Mouse (Mus musculus) megakaryocyte-erythroid progenitor cell, adult 5-6 weeks (primary cell): Measurements from ENCODE around the gene Slco4a1. TPM values are rescaled to one million over a fixed set of nuclear protein-coding genes. Genes with fewer than 3 reads are reported as not detected.
A peak's percentile ranks its signal among the peaks of the same experiment; 100 is the strongest.

Source experiments
- ATAC-seq: replicated peaks from 2 replicates; pipeline ENCODE4 v1.8.0; 2016; ENCODE audit warnings: mild to moderate bottlenecking, inconsistent platforms; ENCODE audit not compliant: severe bottlenecking, poor library complexity, low FRiP score, low TSS enrichment
- total RNA-seq, 2 experiments: library from RNA; stranded (forward) in 1 of 2; stranded (reverse) in 1 of 2; fragments of 200-1000, 215-1000 nt in 1 of 2; fragments of >200 nt in 1 of 2; fragmentation: Nextera tagmentation in 1 of 2; gene quantifications; 2 replicates each; pipeline ENCODE4 v1.2.3; 2014 to 2017

Gene Slco4a1
- total RNA-seq (2014; fragmentation: Nextera tagmentation) (2.2 TPM in 1 of 2 replicates, not detected in the other), total RNA-seq (2017) (0.80 and 1.5 TPM in 2 replicates)

- ATAC-seq: peak; percentile 98
Observed at GRCm38 (mm10) chr2:180455723-180456698, at the start of gene Slco4a1. Gene Slco4a1 (plus strand): TSS chr2:180456245.

- ATAC-seq: no peak
Observed at GRCm38 (mm10) chr2:180408410-180408809, 47.6 kb upstream of the Slco4a1 start.

DNA sequence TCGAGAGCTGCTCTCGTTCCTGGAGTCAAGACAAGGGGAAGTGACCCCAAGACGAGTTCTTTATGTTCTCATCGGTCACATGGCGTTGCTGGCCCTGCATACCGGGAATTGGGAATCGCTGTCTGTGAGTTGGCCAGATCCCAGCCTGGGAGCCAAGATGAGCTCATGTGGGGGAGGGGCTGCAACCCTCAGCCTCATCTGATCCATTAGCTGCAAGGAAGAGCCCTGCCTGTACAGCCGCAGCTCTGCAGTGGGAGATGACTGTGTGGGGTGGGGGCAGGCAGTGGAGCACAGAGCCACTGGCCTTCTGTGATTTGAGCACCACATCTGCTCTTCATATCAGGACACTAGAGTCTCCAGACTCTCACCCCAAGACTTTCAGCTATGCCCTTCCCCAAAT, 45.6 kb upstream of the Slco4a1 start:
- no peak for ATAC-seq

GRCm38 (mm10) chr2:180411013-180411412, 45.0 kb upstream of the Slco4a1 start:
- ATAC-seq: no peak

GRCm38 (mm10) chr2:180415627-180416026, 40.4 kb upstream of the Slco4a1 start:
- no peak for ATAC-seq

DNA sequence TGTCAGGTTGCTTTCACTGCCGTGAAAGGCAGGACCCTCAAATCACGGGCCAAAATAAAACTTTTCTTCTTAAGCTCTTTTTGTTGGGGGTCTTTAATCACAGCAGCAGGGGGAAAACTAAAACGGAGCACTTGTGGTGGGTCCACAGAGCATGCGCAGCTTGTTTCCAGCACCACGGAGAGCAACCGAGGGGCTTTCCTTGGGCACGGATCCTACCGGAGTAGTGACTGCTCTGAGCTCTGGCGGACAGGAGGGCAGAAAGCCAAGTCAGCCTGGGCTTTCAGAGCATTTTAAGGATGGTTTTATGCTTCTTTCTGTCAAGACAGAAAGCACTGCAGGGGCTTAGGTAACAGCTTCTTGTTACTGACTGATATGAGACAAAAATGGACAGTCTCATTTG, 38.3 kb upstream of the Slco4a1 start:
- 0 out of 2 replicates have a peak, but pooled peaks have one; percentile 37 for ATAC-seq

- no peak for ATAC-seq
Observed at GRCm38 (mm10) chr2:180420641-180421040, 35.4 kb upstream of the Slco4a1 start.

GRCm38 (mm10) chr2:180425115-180425514, 30.9 kb upstream of the Slco4a1 start:
- no peak for ATAC-seq

DNA sequence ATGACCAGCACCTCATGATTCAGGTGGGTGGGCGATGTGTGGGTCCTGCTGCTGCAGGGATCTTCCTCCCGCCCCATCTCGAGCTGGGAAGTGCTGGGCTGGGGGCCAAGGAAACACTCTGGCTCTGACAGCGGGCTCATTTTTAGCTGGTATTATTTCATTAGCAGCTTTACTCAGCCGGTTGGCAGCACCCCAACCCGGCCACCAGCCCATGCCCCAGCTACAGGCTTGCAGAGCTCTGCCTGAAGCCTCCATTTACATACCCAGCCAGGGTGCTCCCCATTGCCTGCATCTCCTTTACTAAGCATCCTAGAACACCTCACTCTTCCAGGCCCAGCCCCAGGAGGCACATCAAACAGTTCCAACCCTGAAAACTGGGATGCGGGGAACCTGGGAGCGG, 29.0 kb upstream of the Slco4a1 start:
- ATAC-seq: no peak

GRCm38 (mm10) chr2:180428331-180428730, 27.7 kb upstream of the Slco4a1 start:
- ATAC-seq: no peak

- no peak for ATAC-seq
Observed at GRCm38 (mm10) chr2:180430648-180431047, 25.4 kb upstream of the Slco4a1 start.

- peak; percentile 84 for ATAC-seq
Observed at GRCm38 (mm10) chr2:180432042-180432668, 23.9 kb upstream of the Slco4a1 start.

DNA sequence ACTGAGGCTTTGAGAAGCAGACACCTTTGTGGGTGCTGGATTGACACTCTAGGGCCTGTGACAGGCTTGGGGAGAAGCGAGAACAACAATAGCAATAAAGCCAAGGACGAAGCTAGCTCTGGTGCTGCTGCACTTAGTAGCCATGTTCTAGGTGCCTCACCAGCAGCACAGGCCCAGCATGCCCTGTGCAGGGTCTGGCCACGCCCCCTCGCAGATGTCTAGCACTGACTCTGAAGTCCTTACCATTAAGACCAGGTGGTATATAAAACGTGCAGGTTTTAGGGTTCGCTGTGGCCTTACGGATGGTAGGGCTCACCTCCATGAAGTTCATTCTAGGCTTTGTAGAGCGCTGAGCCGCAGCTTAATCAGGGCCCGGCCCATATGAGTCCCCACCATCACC, 23.3 kb upstream of the Slco4a1 start:
- no peak for ATAC-seq

DNA sequence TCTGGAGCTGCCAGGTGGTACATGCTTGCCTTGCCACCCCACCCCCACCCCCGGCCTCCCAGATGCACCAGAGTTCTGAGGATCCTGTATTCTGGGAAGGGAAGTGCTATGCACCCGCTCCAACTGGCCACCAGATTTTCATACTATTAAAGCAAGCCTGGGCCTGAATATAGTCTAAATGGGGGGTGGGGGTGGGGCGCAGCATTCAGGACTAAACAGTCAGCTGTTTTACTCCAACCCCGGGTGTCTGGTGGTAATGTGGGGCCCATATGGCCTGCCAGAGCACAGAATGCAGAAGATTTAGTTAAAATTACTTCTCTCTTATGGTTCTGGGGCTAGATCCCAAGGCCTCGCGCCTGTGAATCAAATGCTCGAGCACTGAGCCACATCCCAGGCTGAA, 22.7 kb upstream of the Slco4a1 start:
- ATAC-seq: no peak

- ATAC-seq: no peak
Observed at GRCm38 (mm10) chr2:180435341-180435926, 20.6 kb upstream of the Slco4a1 start.

DNA sequence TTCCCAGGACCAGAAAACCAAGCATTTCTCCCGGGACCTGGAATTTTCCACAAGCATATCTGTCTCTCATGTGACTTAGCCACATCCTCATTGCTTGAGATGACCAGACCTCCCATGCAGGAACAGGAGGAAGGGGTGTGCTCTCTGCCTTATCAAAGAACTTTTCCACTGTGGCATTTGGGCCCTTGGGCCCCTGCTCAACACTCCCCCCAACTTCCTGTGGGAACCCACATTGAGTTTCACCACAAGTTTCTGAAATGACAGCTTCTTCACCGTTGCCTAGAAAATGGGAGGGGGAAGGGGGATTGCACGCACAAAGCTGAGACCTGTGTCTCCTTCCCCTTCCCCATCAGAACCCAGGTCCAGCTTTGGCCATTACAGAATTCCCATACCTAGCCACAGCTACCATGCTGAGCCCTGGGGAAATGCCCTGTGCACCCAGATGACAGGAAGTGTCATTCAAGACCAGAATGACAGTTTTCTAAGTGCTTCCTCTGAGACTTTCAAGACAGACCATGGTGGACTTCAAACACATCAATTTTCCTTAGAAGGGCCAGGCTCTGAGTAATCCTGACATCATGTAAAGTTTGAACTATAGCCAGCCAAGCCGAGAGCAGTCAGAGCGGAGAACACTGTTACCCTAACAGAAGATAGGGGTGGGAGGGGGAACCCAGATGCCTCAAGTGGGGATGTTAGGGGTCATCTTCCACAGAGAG, 18.7 kb upstream of the Slco4a1 start:
- ATAC-seq: no peak

DNA sequence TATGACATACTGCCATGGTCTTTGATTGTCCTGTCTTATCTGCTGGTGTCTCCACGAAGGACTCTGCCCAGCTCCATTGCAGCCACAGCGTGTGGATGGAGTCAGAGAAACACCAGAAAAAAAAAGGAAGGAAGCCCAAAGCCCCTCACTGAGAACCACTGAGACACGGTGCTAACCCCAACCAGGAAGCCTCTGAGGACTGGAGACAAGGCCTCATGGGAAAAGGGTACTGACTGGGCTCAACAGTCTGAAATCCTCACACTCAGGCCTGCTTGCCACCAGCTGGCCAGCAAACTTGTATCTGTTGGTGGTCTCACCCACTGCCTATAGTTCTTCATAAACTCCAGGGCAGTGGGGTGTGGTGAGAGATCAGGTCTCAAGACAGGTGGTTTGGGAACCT, 16.3 kb upstream of the Slco4a1 start:
- no peak for ATAC-seq

DNA sequence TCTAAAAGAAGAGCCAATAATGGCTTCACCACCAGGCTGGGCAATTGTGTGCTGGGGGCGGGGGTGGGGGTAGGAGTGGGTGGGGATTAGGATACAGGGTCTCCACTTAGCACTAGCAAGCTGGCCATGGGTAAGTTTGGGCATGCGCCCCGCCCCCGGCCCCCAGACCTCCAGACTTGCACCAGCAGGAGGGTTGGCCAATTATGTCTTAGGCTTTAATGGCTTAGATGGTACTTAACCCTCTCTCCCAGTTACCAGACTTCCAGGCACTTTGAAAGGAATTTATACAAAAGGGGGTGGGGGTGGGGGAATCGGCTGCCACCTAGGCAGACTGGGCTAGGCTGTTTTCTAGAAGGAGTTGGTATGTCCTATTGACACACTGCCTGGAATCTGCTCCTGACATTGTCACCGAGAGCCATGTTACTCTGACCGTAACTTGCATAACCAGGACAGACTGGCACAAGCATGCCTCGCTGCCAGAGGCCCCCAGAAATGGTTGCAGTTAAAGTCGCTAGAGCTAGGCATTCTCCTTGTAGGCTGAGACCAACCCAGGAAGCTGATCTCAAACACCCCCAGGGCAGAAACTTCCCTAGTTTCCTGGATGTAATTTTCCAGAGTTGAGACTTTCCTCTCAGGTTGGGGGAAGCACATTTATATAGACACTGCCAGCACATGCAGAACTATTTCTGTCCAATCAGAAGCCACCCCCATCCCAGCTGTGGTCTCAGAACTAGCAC, 15.3 kb upstream of the Slco4a1 start:
- no peak for ATAC-seq

DNA sequence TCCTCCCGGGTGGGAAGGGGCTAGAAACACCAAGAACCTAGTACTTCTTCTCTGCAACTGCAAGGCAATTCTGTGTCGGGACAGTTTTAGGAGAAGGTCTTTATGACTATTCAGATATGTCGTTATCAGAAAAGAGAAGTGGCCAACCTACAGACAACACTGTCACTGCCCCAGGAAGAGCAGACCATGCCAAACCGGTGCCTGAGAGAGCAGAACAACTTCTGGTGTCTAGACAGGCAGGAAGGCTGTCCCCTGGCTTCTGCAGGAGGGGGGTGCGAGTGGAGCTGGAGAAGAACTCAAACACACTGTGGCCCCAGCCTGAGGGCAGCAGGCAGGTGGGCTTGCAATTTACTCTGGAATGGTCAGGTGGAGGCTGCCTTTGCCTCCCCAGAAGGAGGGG, 14.0 kb upstream of the Slco4a1 start:
- peak; percentile 38; the same call in 1 of the 2 replicates for ATAC-seq
